Mouse (Mus musculus) brain, embryonic 18.5 days (tissue): ENCODE measurements at regions not wholly inside any gene's neighbourhood (a gene's known extent, or its start where the extent isn't known, plus 50 kb on each side); places are given as distances from the start of the nearest gene placed in this dataset.

ENCODE experiments used
- DNase-seq: peaks from one replicate; pipeline ENCODE4 v3.0.0-alpha.2; 2012; ENCODE audit warnings: low read depth, low spot score

GRCm38 (mm10) chr16:93281715-93282114 lies 322.1 kb downstream of the Setd4 start:
- no peak for DNase-seq

- DNase-seq, result no peak
These were observed 331.2 kb downstream of the Setd4 start for GRCm38 (mm10) chr16:93272636-93273035.

GRCm38 (mm10) chr16:93272146-93272545 lies 331.7 kb downstream of the Setd4 start:
- no peak for DNase-seq

DNA sequence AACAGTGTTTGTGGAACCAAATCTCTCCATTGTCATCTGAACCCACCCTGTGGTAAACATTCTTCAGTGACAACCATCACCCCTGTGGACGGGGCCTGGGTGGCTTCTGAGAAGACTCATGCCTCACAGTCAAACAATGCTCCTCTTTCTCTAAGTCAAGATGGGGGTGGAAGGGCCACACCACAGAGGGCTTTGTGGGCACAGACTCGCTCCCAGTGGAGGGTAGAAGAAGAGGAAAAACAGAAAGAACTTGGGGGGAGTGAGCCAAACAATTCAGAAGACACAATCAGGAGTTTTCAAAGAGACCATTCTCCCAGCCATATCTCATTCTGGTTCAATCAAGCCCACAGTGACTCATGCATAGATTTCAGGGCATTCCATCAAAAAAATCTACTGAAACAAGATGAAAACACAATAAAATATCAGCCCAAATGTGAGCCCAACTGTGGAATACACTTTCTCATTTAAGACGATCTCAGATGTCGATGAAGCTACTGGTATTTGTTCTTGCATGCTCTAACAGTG lies 339.7 kb downstream of the Setd4 start:
- no peak for DNase-seq

- no peak for DNase-seq
These were observed 340.6 kb downstream of the Setd4 start for GRCm38 (mm10) chr16:93263141-93263815.

DNA sequence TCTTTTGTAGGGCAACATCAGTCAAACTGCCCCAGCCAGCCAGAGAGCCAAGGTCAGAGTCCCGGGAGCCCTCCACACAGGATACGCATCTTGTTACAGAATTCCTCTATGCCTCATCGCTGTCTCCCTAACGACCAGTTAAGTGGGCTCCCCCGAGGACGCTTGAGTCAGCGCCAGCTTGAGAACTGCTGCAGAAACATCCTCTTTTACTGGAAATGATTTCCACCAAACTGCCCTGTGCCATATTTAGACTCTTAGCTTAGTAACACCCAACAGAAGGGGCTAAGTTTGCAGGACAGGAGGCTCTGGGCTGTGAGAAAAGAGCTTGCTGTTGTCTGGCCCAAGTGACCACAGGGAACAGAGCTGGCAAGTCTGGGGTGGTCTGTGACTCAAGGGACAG lies 357.0 kb downstream of the Setd4 start:
- peak; percentile 6 for DNase-seq

- DNase-seq, result no peak
These were observed 358.1 kb downstream of the Setd4 start for GRCm38 (mm10) chr16:93245738-93246137.

DNA sequence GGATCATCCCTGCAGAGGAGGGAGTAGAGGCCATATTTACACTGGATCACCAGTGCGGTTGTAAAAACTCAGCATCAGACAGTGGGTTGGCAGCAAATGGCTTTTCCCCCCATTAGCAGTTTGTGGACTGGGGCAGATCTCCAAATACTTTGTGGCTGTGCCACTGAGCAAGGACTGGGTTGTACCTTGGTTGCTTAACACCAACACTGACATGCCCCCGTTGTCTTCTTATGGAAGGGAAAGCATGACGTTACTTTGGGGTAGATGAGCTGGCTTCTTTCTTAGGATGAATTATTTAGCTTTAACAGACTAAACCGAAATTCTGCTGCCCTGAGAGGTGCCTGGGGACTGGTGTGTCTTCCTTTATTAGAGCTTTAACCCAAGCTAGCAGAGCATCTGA lies 365.0 kb downstream of the Setd4 start:
- no peak for DNase-seq

GRCm38 (mm10) chr16:93238326-93238725 lies 365.5 kb downstream of the Setd4 start:
- no peak for DNase-seq

DNA sequence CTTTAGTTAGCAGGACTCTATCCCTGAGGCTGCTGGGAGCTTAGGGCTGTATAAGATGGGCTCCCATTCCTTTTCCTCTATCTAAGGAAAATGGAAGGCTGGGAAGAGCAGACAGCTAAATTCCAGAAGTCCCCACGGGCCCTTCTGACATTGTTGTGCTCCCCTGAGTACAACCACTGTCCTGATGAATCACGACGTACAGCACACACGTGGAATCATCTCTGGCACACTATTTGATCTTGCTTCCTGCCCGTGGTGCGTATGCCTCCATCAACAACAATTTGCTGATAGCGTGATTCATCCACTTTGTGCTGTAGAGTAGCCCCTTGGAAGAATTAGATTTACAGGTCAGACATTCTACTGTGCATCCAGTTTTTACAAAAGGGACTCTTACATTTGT lies 378.2 kb downstream of the Setd4 start:
- DNase-seq, result no peak

- DNase-seq, result no peak
These were observed 378.7 kb downstream of the Setd4 start for GRCm38 (mm10) chr16:93225196-93225595.

DNA sequence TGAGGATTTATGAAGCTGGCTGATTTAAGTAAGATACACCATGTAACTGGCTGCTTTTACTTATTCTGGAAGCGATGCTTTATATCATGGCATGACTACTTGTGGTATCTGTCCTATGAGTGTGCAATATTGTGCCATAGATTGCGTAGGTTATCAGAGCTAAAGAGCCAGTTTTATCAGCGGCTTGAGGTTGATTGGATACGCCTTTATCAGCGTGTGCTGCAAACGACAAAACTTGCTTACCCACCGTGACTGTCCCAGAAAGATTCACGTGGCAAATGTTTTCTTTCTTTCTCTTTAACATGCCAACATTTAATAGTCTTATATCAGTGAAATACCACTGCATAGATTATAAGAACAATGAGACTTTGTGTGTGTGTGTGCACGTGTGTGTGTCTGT lies 384.1 kb downstream of the Setd4 start:
- no peak for DNase-seq

- no peak for DNase-seq
These were observed 385.5 kb downstream of the Setd4 start for GRCm38 (mm10) chr16:93218402-93218801.

GRCm38 (mm10) chr16:93217600-93218226 lies 386.1 kb downstream of the Setd4 start:
- DNase-seq, result no peak

- no peak for DNase-seq
These were observed 388.2 kb downstream of the Setd4 start for GRCm38 (mm10) chr16:93215630-93216029.

DNA sequence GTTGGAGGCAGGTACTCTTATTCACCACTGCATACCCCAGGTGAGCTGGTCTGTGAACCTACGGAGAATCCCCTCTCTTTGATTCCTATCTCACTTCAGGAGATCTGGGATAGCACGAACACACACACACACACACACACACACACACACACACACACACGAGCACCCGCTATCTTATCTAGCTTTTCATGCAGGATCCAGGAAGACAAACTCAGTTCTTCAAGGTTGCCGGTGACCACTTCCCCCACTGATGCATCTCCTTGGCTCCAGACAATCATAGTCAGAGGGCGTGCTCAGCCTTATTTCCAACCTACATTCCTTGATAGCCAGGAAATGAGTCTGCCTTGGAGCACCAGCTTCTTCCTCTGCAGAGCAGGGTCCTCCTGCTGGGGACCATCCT lies 387.7 kb upstream of the Runx1 start:
- no peak for DNase-seq

- DNase-seq, result no peak
These were observed 381.7 kb upstream of the Runx1 start for GRCm38 (mm10) chr16:93207675-93208074.

GRCm38 (mm10) chr16:93207217-93207616 lies 381.3 kb upstream of the Runx1 start:
- no peak for DNase-seq

GRCm38 (mm10) chr16:93206325-93206724 lies 380.4 kb upstream of the Runx1 start:
- no peak for DNase-seq

- no peak for DNase-seq
These were observed 378.7 kb upstream of the Runx1 start for GRCm38 (mm10) chr16:93204601-93205000.

DNA sequence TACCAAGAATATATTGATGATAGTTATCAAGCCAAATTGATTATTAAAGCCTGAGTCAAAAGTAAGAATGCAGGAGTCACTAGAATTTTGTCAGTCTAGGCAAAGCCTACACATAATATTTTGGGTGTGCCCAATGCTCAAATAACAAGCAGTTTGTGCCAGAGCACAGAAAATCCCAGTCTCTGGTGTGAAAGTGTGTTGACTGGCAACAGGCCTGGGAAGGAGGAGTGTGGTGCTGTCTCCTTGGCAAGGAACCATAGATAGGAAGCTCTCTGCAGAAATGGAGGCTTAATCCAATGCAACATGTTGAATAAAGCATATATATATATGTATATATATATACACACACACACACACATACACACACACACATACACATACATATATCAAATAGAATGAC lies 376.6 kb upstream of the Runx1 start:
- no peak for DNase-seq

- no peak for DNase-seq
These were observed 371.4 kb upstream of the Runx1 start for GRCm38 (mm10) chr16:93197300-93197699.

DNA sequence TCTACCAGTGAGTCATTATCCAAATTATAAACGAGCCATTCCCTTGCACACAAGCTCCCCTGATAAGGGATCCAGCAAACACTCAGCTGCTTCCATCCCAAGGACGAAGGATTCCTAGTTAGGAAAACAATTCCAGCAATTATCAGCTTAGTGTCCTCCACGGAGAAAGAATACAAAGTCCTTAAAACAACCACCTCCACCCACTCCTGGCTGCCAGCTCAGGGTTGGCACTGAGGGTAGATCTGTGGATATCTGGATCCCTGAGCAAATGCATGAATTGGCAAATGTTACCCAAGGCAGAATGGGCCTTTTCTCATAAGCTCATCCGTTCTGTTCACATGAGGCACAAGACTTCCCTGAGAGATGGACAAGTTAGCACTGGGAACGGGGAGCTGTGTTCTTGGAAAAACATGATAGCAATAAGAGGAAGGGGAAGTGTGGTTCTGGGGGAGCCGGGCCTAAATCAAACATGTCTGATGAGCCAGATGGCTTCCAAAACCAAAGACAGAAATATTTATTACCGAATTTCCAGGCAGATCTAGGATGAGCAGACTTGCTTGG lies 368.1 kb upstream of the Runx1 start:
- DNase-seq, result no peak
